Mouse (Mus musculus): Measurements from ENCODE around the gene Stx4a. TPM values are rescaled to one million over a fixed set of nuclear protein-coding genes. Genes with fewer than 3 reads are reported as not detected.

Gene Stx4a
- total RNA-seq, 2 experiments from 2014 or later = 85.7 to 98.9 TPM

GRCm38 (mm10) chr7:127840886-127841285 is 16.8 kb downstream of the Stx4a start:
- TF ChIP-seq CTCF (IDR thresholded peaks at IDR 0.05) = no peak
- peak; percentile 79 to 81 for DNase-seq (ENCODE audit: extremely low spot score in 1 of 2, low spot score in 2 of 2)
- Histone ChIP-seq H3K4me3 (peak overlapping the region; percentile 67), H3K27ac (peak overlapping the region; percentile 97)
- intact Hi-C loops (cut with DNase I) = loop anchor here (1.0 to 2.0 kb wide), 4 partner anchors 17 to 64 kb away; partner anchors contain the start of genes Setd1a, Stx1b and Stx4a

- H3K4me3 ChIP-seq = peak overlapping the region; percentile 67
- no peak for TF ChIP-seq CTCF (IDR thresholded peaks at IDR 0.05)
- peak; percentile 96 for DNase-seq (ENCODE audit: extremely low spot score in 1 of 2, low spot score in 2 of 2)
- intact Hi-C loops (cut with DNase I) = loop anchor here (1.0 to 2.0 kb wide), 4 partner anchors 17 to 65 kb away; partner anchors contain the start of genes Setd1a, Stx1b and Stx4a
- H3K27ac ChIP-seq = peak overlapping the region; percentile 97
Observed at GRCm38 (mm10) chr7:127841340-127842000, 17.4 kb downstream of the Stx4a start.

GRCm38 (mm10) chr7:127842001-127842718 is 18.1 kb downstream of the Stx4a start:
- H3K27ac ChIP-seq = peak overlapping the region; percentile 97
- H3K4me3 ChIP-seq = peak overlapping the region; percentile 67
- DNase-seq (ENCODE audit: extremely low spot score in 1 of 2, low spot score in 2 of 2) = peak; percentile 66 to 72
- intact Hi-C loops (cut with DNase I) = no loop called here
- TF ChIP-seq CTCF (IDR thresholded peaks at IDR 0.05) = no peak

- DNase-seq (ENCODE audit: extremely low spot score in 1 of 2, low spot score in 2 of 2) = no peak
- H3K27ac ChIP-seq = no peak overlapping the region
- intact Hi-C loops (cut with DNase I) = no loop called here
- TF ChIP-seq CTCF (IDR thresholded peaks at IDR 0.05) = no peak
- H3K4me3 ChIP-seq = no peak overlapping the region
Observed at GRCm38 (mm10) chr7:127849973-127850875, 26.1 kb downstream of the Stx4a start.

GRCm38 (mm10) chr7:127850906-127851305 is 26.8 kb downstream of the Stx4a start:
- H3K4me3 ChIP-seq = no peak overlapping the region
- intact Hi-C loops (cut with DNase I) = no loop called here
- TF ChIP-seq CTCF (IDR thresholded peaks at IDR 0.05) = no peak
- no peak overlapping the region for H3K27ac ChIP-seq
- DNase-seq (ENCODE audit: extremely low spot score in 1 of 2, low spot score in 2 of 2) = no peak

GRCm38 (mm10) chr7:127858258-127858657 is 34.2 kb downstream of the Stx4a start:
- no peak for DNase-seq (ENCODE audit: extremely low spot score in 1 of 2, low spot score in 2 of 2)
- TF ChIP-seq CTCF (IDR thresholded peaks at IDR 0.05) = no peak
- intact Hi-C loops (cut with DNase I) = no loop called here
- Histone ChIP-seq H3K27ac (no peak overlapping the region), H3K4me3 (no peak overlapping the region)

- DNase-seq (ENCODE audit: extremely low spot score in 1 of 2, low spot score in 2 of 2) = no peak
- H3K4me3 ChIP-seq = no peak overlapping the region
- TF ChIP-seq CTCF (IDR thresholded peaks at IDR 0.05) = no peak
- intact Hi-C loops (cut with DNase I) = no loop called here
- H3K27ac ChIP-seq = no peak overlapping the region
Observed at GRCm38 (mm10) chr7:127866434-127866833, 42.3 kb downstream of the Stx4a start.

- Histone ChIP-seq H3K27ac (peak overlapping the region; percentile 47), H3K4me3 (no peak overlapping the region)
- no peak for DNase-seq (ENCODE audit: extremely low spot score in 1 of 2, low spot score in 2 of 2)
- intact Hi-C loops (cut with DNase I) = loop anchor here (2.0 kb wide), 1 partner anchor 15 kb away; no protein-coding TSS in a partner anchor
- TF ChIP-seq CTCF (IDR thresholded peaks at IDR 0.05) = no peak
Observed at GRCm38 (mm10) chr7:127867641-127868040, 43.5 kb downstream of the Stx4a start.

- Histone ChIP-seq H3K4me3 (no peak overlapping the region), H3K27ac (peak overlapping the region; percentile 58)
- TF ChIP-seq CTCF (IDR thresholded peaks at IDR 0.05) = no peak
- no peak for DNase-seq (ENCODE audit: extremely low spot score in 1 of 2, low spot score in 2 of 2)
- intact Hi-C loops (cut with DNase I) = loop anchor here (2.0 kb wide), 1 partner anchor 16 kb away; no protein-coding TSS in a partner anchor
Observed at GRCm38 (mm10) chr7:127869149-127869810, 45.2 kb downstream of the Stx4a start.

GRCm38 (mm10) chr7:127870136-127870821 is 46.2 kb downstream of the Stx4a start:
- H3K4me3 ChIP-seq = no peak overlapping the region
- peak; percentile 6 for TF ChIP-seq CTCF (IDR thresholded peaks at IDR 0.05)
- H3K27ac ChIP-seq = no peak overlapping the region
- no peak for DNase-seq (ENCODE audit: extremely low spot score in 1 of 2, low spot score in 2 of 2)
- intact Hi-C loops (cut with DNase I) = no loop called here

All from left cerebral cortex, adult 2 months (tissue).